Mouse (Mus musculus) spleen, adult 18-20 months (tissue): ENCODE data around the gene Tmem208.

Experiments
- DNase-seq, 2 experiments: peaks; one replicate each; pipeline ENCODE4 v3.0.0; 2022; ENCODE audit warnings: mixed read lengths in 2 of 2

Gene Tmem208

GRCm38 (mm10) chr8:105298351-105299252 lies 27.6 kb upstream of the Tmem208 start:
- no peak for DNase-seq

DNA sequence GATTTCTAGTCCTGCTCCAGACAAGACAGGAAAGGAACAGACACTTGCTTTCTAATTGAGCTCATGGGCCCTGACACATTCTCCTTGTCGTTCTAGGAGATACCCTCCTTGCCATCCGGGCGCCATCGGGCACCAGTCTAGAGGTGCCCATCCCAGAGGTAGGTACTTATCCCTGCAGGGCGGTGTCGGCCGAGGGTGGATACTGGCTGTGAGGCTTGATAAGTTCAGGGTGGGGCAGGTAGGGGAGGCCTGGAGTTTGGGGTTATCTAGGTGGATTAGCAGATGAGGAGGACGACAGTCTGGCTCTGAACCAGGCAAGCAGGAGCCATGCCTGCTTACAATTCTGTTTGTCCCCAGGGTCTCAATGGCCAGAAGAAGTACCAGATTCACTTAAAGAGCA lies 26.2 kb upstream of the Tmem208 start:
- DNase-seq, result no peak

- no peak for DNase-seq
Measured at GRCm38 (mm10) chr8:105303396-105303795, 22.8 kb upstream of the Tmem208 start.

- no peak for DNase-seq
Measured at GRCm38 (mm10) chr8:105303874-105304273, 22.3 kb upstream of the Tmem208 start.

GRCm38 (mm10) chr8:105304325-105305210 lies 21.6 kb upstream of the Tmem208 start:
- DNase-seq, result no peak

- DNase-seq, result peak in 1 of 2 experiments; percentile 28
Measured at GRCm38 (mm10) chr8:105305211-105306145, 20.7 kb upstream of the Tmem208 start, which contains the start of gene Elmo3. Gene Elmo3, plus strand, starts transcription at chr8:105305601.

DNA sequence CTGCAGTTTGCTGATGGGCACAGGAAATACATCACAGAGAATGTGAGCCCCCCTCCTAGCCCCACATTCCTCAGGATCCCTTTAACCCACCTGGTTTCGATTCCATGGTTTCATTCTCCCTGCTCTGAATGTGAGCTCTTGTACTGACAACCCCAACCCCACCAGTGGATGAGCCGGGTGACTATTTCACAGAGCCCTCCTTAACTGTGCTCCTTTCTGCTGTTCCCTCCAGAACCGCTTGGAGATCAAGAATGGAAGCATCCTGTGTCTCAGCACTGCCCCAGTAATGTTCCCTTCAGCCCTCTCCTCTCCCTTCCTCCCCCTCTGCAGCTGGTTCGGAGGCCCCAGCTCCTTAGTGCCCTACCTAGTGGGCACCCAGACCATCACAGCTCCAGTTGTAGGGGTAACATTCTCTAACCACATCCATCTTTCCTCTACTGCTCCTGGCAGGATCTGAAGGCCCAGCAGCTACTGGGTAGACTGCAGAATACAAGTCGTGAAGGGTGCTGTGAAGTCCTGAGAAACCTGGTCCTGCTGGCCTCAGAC lies 19.9 kb upstream of the Tmem208 start:
- DNase-seq, result no peak

DNA sequence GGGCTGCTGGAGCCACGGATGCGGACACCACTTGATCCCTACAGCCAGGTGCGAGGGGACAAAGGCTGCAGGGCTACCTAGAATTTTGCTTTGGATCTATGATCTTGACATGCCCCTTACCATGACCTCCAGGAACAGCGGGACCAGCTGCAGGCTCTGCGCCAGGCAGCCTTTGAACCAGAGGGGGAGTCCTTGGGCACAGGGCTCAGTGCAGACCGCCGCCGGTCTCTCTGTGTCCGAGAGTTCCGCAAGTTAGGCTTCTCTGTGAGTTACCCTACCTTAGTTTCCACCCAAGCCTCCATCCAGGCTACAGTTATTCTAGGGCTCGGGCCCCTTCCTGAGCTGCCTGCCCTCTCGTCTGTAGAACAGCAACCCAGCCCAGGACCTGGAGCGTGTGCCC lies 18.5 kb upstream of the Tmem208 start:
- DNase-seq, result no peak

- no peak for DNase-seq
Measured at GRCm38 (mm10) chr8:105308428-105308827, 17.7 kb upstream of the Tmem208 start.

GRCm38 (mm10) chr8:105309142-105309847 lies 16.9 kb upstream of the Tmem208 start:
- no peak for DNase-seq

DNA sequence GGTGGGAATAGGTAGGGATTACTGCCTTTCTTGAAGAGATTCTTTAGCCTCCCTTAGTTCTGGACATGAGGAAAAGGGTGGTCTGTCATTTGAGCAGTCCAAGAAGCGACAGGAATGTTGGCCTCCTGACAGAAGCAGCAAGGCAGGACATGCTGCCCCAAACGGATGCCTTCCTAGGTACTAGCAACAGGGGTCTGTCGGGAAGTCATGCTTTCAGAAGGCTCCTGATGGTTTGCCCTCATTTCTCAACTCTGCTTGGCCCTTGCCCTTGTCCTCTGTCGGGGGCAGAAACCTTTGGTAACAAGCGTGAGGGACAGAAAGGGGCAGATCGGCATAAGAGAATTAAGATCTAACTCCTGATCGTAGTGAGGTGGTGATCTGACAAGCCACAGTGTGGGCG lies 16.0 kb upstream of the Tmem208 start:
- no peak for DNase-seq

DNA sequence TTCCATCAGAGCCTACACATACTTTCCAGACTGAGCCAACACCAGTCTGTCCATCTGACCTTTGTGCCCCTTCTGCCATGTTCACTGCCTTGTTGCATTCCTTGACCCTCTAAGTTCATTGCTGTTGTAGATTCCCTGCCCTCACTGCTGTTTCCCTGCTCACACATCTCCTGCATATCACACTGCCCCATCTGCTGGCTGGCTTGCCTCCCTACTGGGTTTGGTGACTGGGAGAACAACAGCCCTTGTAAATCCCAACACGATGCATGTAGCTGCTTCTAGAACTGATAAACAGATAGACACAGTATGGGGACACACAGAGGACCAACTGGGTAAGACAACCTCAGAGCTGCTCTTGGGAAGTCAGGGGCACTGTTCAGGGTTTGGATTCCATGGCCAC lies 14.4 kb upstream of the Tmem208 start:
- DNase-seq, result no peak

DNA sequence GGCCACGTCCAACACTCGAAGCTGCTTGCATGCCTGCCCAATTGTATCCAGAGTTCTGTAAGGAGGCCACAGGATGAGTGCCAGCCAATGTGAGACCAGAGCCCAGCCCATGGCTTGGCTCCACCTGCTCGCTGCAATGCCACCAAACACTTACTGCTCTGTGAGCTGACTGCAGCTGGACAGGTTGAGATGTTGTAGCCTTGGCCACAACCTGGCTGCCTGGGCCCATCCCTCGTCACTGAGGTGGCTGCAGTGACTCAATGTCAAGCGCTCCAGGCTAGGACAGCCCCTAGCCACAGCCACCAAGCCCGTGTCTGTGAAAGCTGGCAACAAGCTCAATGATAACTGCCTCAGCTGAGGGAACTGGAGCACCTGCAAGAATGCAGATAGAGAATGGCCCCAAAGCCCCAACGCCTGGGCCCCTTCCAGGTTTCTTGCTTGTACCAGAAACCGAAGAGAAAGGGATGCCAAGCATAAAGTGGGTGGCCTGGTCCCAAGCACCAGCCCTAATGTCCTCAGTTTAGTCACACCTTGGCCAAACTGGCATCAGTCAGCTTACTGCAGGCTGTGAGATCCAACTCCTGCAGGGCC lies 13.2 kb upstream of the Tmem208 start:
- DNase-seq, result no peak

- DNase-seq, result no peak
Measured at GRCm38 (mm10) chr8:105313622-105314402, 12.3 kb upstream of the Tmem208 start.

GRCm38 (mm10) chr8:105315073-105315769 lies 10.9 kb upstream of the Tmem208 start:
- DNase-seq, result no peak

GRCm38 (mm10) chr8:105317941-105318340 lies 8.2 kb upstream of the Tmem208 start:
- no peak for DNase-seq

DNA sequence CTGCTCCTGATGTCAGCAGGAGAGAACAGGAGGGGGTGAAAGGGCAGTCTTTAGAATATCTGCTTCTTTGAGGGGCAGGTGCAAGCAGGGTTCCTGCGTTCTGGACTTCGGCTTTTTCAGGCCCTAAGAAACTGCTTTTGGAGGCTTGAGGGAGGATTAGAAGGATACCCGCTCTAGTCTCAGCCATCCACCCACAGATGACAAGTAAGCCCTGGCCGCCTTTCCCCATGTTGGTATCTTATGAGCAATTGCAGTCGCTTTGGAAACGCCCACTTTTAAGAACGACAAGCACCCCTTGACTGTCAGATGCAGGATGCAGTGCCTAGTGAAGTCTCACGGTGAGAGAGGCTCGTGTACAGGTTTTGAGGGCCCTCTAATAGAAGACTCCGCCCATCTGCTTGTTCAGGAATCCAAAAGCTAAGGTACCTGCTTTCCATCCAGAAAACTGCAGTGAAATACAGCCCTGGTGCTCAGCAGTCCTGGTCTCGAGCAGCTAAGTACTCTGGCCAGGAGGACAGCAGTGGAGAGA lies 7.4 kb upstream of the Tmem208 start:
- no peak for DNase-seq

GRCm38 (mm10) chr8:105323183-105323582 lies 3.0 kb upstream of the Tmem208 start:
- DNase-seq, result no peak

- no peak for DNase-seq
Measured at GRCm38 (mm10) chr8:105325641-105326093, 487 bp upstream of the Tmem208 start.
